Mouse (Mus musculus) bone marrow, adult 2 months (tissue): ENCODE results near the gene Dennd6a. TPM values are rescaled to one million over a fixed set of nuclear protein-coding genes. Genes with fewer than 3 reads are reported as not detected.

Experiments used
- H3K27ac ChIP-seq: fragments of 200-500 bp; 2 replicates; pipeline ENCODE4 v1.5.1; 2012; ENCODE audit warnings: low read depth, mild to moderate bottlenecking, control low read depth, inconsistent platforms, low read length; ENCODE audit not compliant: control insufficient read depth, poor library complexity, insufficient read depth
- H3K4me1 ChIP-seq: fragments of 200-500 bp; 2 replicates; pipeline ENCODE4 v1.6.1; 2011; ENCODE audit warnings: low read length; ENCODE audit not compliant: control insufficient read depth, insufficient read depth
- H3K4me3 ChIP-seq: fragments of 200-500 bp; replicated peaks from 2 replicates; pipeline ENCODE3; 2011; ENCODE audit warnings: mild to moderate bottlenecking, low read depth, low read length, control low read depth; ENCODE audit not compliant: control insufficient read depth
- CTCF ChIP-seq: fragments of 200-500 bp; IDR thresholded peaks from 2 replicates; pipeline ENCODE4 v1.5.1; 2011; ENCODE audit warnings: low read length, control low read depth; ENCODE audit not compliant: control insufficient read depth, insufficient read depth
- POLR2A ChIP-seq: fragments of 200-500 bp; IDR thresholded peaks from 2 replicates; pipeline ENCODE4 v1.6.1; 2011; ENCODE audit warnings: low read depth, mild to moderate bottlenecking, control low read depth, low read length, borderline replicate concordance; ENCODE audit not compliant: control insufficient read depth
- WGBS: fragments of 180-500 bp; shearing (Covaris S2); methylation state at CpG from one replicate; pipeline ENCODE4 v1.1.7; 2018; 5-methylcytosine and 5-hydroxymethylcytosine counted together
- polyA plus RNA-seq: library from polyadenylated mRNA; stranded (reverse); fragments of >200 nt; gene quantifications from 2 replicates; pipeline ENCODE4 v1.2.4, GENCODE M21; 2011; ENCODE audit warnings: low replicate concordance; ENCODE audit not compliant: missing spikeins, insufficient read depth, insufficient read length

Gene Dennd6a
- polyA plus RNA-seq, 1 experiment: 7.6 TPM

DNA sequence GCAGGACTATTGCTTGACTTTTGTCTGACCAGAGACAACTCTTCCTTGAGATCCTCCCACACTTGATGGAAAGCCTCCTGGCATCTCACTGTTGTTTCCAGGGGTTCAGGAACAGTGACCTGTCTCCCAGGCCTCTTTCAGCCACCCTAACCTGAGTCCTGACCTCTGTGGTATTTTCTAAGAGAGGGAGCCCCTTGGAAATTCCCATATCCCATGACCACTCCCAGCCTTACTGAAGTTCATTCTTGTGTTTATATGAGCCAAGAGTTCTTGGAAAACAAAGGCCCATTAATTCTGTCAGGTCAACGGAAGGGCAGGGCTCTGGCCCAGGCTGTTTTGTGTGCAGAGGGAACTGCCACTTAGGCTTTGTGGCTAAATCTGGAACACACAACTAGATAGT, 16.1 kb upstream of the Dennd6a start:
- WGBS: 81% methylated on average over 1 of the region's 1 CpGs
- TF ChIP-seq CTCF (no peak), POLR2A (no peak)

GRCm38 (mm10) chr14:26558536-26558935, 15.1 kb upstream of the Dennd6a start:
- H3K4me3 ChIP-seq: no peak overlapping the region
- TF ChIP-seq CTCF (no peak), POLR2A (no peak)
- H3K4me1 ChIP-seq: no peaks in the 10 kb centered on the region; the same call in 1 of the 2 replicates
- H3K27ac ChIP-seq: no peak overlapping the region
- WGBS: 89% methylated on average over 7 of the region's 7 CpGs

More for the DNA sequence above, 16.1 kb upstream of the Dennd6a start:
- Histone ChIP-seq H3K27ac (no peak overlapping the region), H3K4me3 (no peak overlapping the region), H3K4me1 (no peaks in the 10 kb centered on the region; the same call in 1 of the 2 replicates)

- WGBS: 79% methylated on average over 2 of the region's 2 CpGs
- TF ChIP-seq POLR2A (no peak), CTCF (no peak)
- Histone ChIP-seq H3K4me3 (no peak overlapping the region), H3K4me1 (no peaks in the 10 kb centered on the region; the same call in 1 of the 2 replicates), H3K27ac (no peak overlapping the region)
These were observed 11.4 kb upstream of the Dennd6a start for GRCm38 (mm10) chr14:26562247-26562646.

- 84% methylated on average over 4 of the region's 4 CpGs for WGBS
- no peaks in the 10 kb centered on the region; the same call in 1 of the 2 replicates for H3K4me1 ChIP-seq
- H3K27ac ChIP-seq: no peak overlapping the region
- no peak overlapping the region for H3K4me3 ChIP-seq
- TF ChIP-seq POLR2A: no peak
These were observed 3.8 kb upstream of the Dennd6a start for GRCm38 (mm10) chr14:26569880-26570279.

GRCm38 (mm10) chr14:26571951-26572675, 1.5 kb upstream of the Dennd6a start:
- WGBS: 21% methylated on average over 4 of the region's 4 CpGs
- no peak overlapping the region for H3K27ac ChIP-seq
- H3K4me3 ChIP-seq: no peak overlapping the region
- TF ChIP-seq POLR2A (no peak), CTCF (no peak)
- no peaks in the 10 kb centered on the region; the same call in 1 of the 2 replicates for H3K4me1 ChIP-seq

DNA sequence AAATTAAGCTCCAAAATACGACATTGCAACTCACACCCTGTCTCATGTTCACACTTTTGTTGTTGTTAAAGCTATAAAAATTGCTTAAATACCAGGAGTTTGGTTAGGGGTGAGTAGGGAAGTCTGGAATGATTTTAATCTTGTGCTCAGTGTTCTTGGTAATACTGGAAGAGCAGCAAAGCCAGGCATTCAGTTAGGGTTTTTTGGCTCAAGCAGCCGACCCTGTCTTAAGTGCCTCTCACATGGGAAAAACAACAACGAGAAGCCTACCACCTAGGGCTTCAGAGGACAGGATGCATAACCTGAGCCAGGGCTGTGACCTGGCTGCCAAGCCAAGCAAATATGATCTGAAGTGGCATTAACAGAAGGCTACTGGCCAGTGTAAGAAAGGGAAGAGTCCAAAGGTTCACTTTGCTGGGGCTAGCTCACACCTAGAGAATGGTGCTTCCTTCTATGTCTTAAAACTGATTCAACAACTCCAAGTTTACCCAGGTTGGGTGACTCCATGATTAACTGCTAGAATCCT, 2.7 kb downstream of the Dennd6a start:
- no peak overlapping the region for H3K4me3 ChIP-seq
- TF ChIP-seq POLR2A (no peak), CTCF (no peak)
- H3K4me1 ChIP-seq: peaks cover 1% of the 10 kb centered on the region; the same call in 1 of the 2 replicates
- 83% methylated on average over 3 of the region's 3 CpGs for WGBS
- no peak overlapping the region for H3K27ac ChIP-seq

DNA sequence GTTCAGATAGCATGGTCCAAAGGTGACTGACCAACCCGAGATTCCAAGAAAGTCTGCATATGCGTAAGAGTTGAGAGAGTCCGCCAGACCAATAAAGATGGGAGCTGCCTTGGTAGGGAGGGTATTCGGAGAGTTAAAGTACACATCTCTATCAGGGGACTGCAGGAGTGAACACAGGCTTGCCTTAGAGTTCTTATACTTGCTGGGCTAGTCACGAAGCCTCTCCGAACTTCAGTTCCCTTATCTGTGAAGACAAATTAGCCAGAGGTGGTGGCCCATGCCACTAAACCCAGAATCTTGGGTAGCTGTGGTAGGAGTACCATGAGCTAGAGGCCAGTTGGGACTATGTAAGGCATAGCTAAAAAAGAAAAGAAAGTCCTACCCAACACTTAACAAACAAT, 5.1 kb downstream of the Dennd6a start:
- WGBS: 48% methylated on average over 6 of the region's 6 CpGs
- H3K4me1 ChIP-seq: peaks cover 1% of the 10 kb centered on the region; the same call in 1 of the 2 replicates
- H3K27ac ChIP-seq: 0 out of 2 replicates have a peak overlapping the region, but pooled peaks have one; percentile 14
- TF ChIP-seq POLR2A (no peak), CTCF (no peak)
- H3K4me3 ChIP-seq: no peak overlapping the region
